Mouse (Mus musculus): ENCODE measurements around the gene Nostrin. TPM values are rescaled to one million over a fixed set of nuclear protein-coding genes. Genes with fewer than 3 reads are reported as not detected.
A peak's percentile ranks its signal among the peaks of the same experiment; 100 is the strongest.

Gene Nostrin
- polyA plus RNA-seq, 1 experiment from 2014 or later = 2.0 TPM

- Histone ChIP-seq H3K9ac (replicated peaks) (no peak overlapping the region), H3K4me2 (peak overlapping the region; percentile 29; the same call in 1 of the 2 replicates), H3K4me1 (peaks cover 9% of the 10 kb centered on the region), H3K4me3 (replicated peaks) (no peak overlapping the region), H3K27ac (replicated peaks) (no peak overlapping the region), H3K27me3 (replicated peaks) (no peaks in the 10 kb centered on the region), H3K36me3 (no peaks in the 10 kb centered on the region), H3K9me3 (replicated peaks) (no peaks in the 10 kb centered on the region)
- 73% methylated on average over 7 of the region's 7 CpGs for WGBS
- ATAC-seq (ENCODE audit: low FRiP score) = no peak
Observed at GRCm38 (mm10) chr2:69129425-69130210, 6.0 kb upstream of the Nostrin start.

- ATAC-seq (ENCODE audit: low FRiP score) = no peak
- 74% methylated on average over 3 of the region's 3 CpGs for WGBS
- Histone ChIP-seq H3K9me3 (replicated peaks) (no peaks in the 10 kb centered on the region), H3K27me3 (replicated peaks) (no peaks in the 10 kb centered on the region), H3K4me2 (no peak overlapping the region), H3K9ac (replicated peaks) (no peak overlapping the region), H3K4me1 (peaks cover 9% of the 10 kb centered on the region), H3K4me3 (replicated peaks) (no peak overlapping the region), H3K27ac (replicated peaks) (no peak overlapping the region), H3K36me3 (no peaks in the 10 kb centered on the region)
Observed at GRCm38 (mm10) chr2:69132046-69132445, 3.6 kb upstream of the Nostrin start.

GRCm38 (mm10) chr2:69132488-69133040, 3.0 kb upstream of the Nostrin start:
- H3K4me2 ChIP-seq = no peak overlapping the region
- peaks cover 9% of the 10 kb centered on the region for H3K4me1 ChIP-seq
- no peak for ATAC-seq (ENCODE audit: low FRiP score)
- H3K9me3 ChIP-seq (replicated peaks) = no peaks in the 10 kb centered on the region
- H3K27me3 ChIP-seq (replicated peaks) = no peaks in the 10 kb centered on the region
- no peak overlapping the region for H3K27ac ChIP-seq (replicated peaks)
- H3K4me3 ChIP-seq (replicated peaks) = no peak overlapping the region
- H3K36me3 ChIP-seq = no peaks in the 10 kb centered on the region
- 64% methylated on average over 5 of the region's 5 CpGs for WGBS
- H3K9ac ChIP-seq (replicated peaks) = no peak overlapping the region

- WGBS = 78% methylated on average over 1 of the region's 1 CpGs
- no peak for ATAC-seq (ENCODE audit: low FRiP score)
Observed at GRCm38 (mm10) chr2:69134186-69134585, 1.4 kb upstream of the Nostrin start.

GRCm38 (mm10) chr2:69134937-69135336, 663 bp upstream of the Nostrin start:
- ATAC-seq (ENCODE audit: low FRiP score) = no peak
- WGBS = 69% methylated on average over 9 of the region's 9 CpGs
- no peaks in the 10 kb centered on the region for H3K27me3 ChIP-seq (replicated peaks)
- H3K9ac ChIP-seq (replicated peaks) = no peak overlapping the region
- H3K4me3 ChIP-seq (replicated peaks) = no peak overlapping the region
- H3K4me1 ChIP-seq = no peaks in the 10 kb centered on the region
- H3K27ac ChIP-seq (replicated peaks) = no peak overlapping the region
- H3K36me3 ChIP-seq = no peaks in the 10 kb centered on the region
- H3K9me3 ChIP-seq (replicated peaks) = no peaks in the 10 kb centered on the region
- no peak overlapping the region for H3K4me2 ChIP-seq

More at GRCm38 (mm10) chr2:69134186-69134585, 1.4 kb upstream of the Nostrin start:
- Histone ChIP-seq H3K4me3 (replicated peaks) (no peak overlapping the region), H3K36me3 (no peaks in the 10 kb centered on the region), H3K27me3 (replicated peaks) (no peaks in the 10 kb centered on the region), H3K4me1 (peaks cover 4% of the 10 kb centered on the region; the same call in 1 of the 2 replicates), H3K27ac (replicated peaks) (no peak overlapping the region), H3K9me3 (replicated peaks) (no peaks in the 10 kb centered on the region), H3K9ac (replicated peaks) (no peak overlapping the region), H3K4me2 (no peak overlapping the region)

GRCm38 (mm10) chr2:69137406-69138084, 1.9 kb downstream of the Nostrin start:
- 90% methylated on average over 10 of the region's 10 CpGs for WGBS

GRCm38 (mm10) chr2:69138759-69139158, 3.2 kb downstream of the Nostrin start:
- no peak overlapping the region for H3K4me2 ChIP-seq
- H3K4me3 ChIP-seq (replicated peaks) = no peak overlapping the region
- no peak overlapping the region for H3K9ac ChIP-seq (replicated peaks)
- no peak for ATAC-seq (ENCODE audit: low FRiP score)
- H3K27ac ChIP-seq (replicated peaks) = no peak overlapping the region
- H3K27me3 ChIP-seq (replicated peaks) = no peaks in the 10 kb centered on the region
- H3K36me3 ChIP-seq = no peaks in the 10 kb centered on the region
- no peaks in the 10 kb centered on the region for H3K4me1 ChIP-seq
- 70% methylated on average over 4 of the region's 4 CpGs for WGBS
- H3K9me3 ChIP-seq (replicated peaks) = no peaks in the 10 kb centered on the region

More at GRCm38 (mm10) chr2:69137406-69138084, 1.9 kb downstream of the Nostrin start:
- H3K4me3 ChIP-seq (replicated peaks) = no peak overlapping the region
- ATAC-seq (ENCODE audit: low FRiP score) = no peak
- no peaks in the 10 kb centered on the region for H3K36me3 ChIP-seq
- H3K27me3 ChIP-seq (replicated peaks) = no peaks in the 10 kb centered on the region
- no peak overlapping the region for H3K9ac ChIP-seq (replicated peaks)
- no peak overlapping the region for H3K27ac ChIP-seq (replicated peaks)
- H3K9me3 ChIP-seq (replicated peaks) = no peaks in the 10 kb centered on the region
- H3K4me2 ChIP-seq = no peak overlapping the region
- no peaks in the 10 kb centered on the region for H3K4me1 ChIP-seq

- Histone ChIP-seq H3K4me2 (no peak overlapping the region), H3K27me3 (replicated peaks) (no peaks in the 10 kb centered on the region), H3K4me3 (replicated peaks) (no peak overlapping the region), H3K36me3 (no peaks in the 10 kb centered on the region), H3K27ac (replicated peaks) (no peak overlapping the region), H3K9me3 (replicated peaks) (no peaks in the 10 kb centered on the region), H3K9ac (replicated peaks) (no peak overlapping the region), H3K4me1 (no peaks in the 10 kb centered on the region)
- ATAC-seq (ENCODE audit: low FRiP score) = no peak
- WGBS = 75% methylated on average over 2 of the region's 2 CpGs
Observed at GRCm38 (mm10) chr2:69140215-69140614, 4.6 kb downstream of the Nostrin start.

- Histone ChIP-seq H3K36me3 (no peaks in the 10 kb centered on the region), H3K27me3 (replicated peaks) (no peaks in the 10 kb centered on the region), H3K9ac (replicated peaks) (no peak overlapping the region), H3K9me3 (replicated peaks) (no peaks in the 10 kb centered on the region), H3K4me1 (no peaks in the 10 kb centered on the region), H3K4me3 (replicated peaks) (no peak overlapping the region), H3K4me2 (no peak overlapping the region), H3K27ac (replicated peaks) (no peak overlapping the region)
- 61% methylated on average over 4 of the region's 4 CpGs for WGBS
- ATAC-seq (ENCODE audit: low FRiP score) = no peak
Observed at GRCm38 (mm10) chr2:69140816-69141215, 5.2 kb downstream of the Nostrin start.

- Histone ChIP-seq H3K9me3 (replicated peaks) (no peaks in the 10 kb centered on the region), H3K4me1 (no peaks in the 10 kb centered on the region), H3K4me2 (no peak overlapping the region), H3K9ac (replicated peaks) (no peak overlapping the region), H3K27me3 (replicated peaks) (no peaks in the 10 kb centered on the region), H3K4me3 (replicated peaks) (no peak overlapping the region), H3K36me3 (no peaks in the 10 kb centered on the region), H3K27ac (replicated peaks) (no peak overlapping the region)
- WGBS = 80% methylated on average over 3 of the region's 3 CpGs
- ATAC-seq (ENCODE audit: low FRiP score) = no peak
Observed at GRCm38 (mm10) chr2:69148691-69149090, 13.1 kb downstream of the Nostrin start.

GRCm38 (mm10) chr2:69149154-69149553, 13.6 kb downstream of the Nostrin start:
- H3K4me1 ChIP-seq = no peaks in the 10 kb centered on the region
- no peak for ATAC-seq (ENCODE audit: low FRiP score)
- no peak overlapping the region for H3K27ac ChIP-seq (replicated peaks)
- no peak overlapping the region for H3K9ac ChIP-seq (replicated peaks)
- no peak overlapping the region for H3K4me2 ChIP-seq
- no peak overlapping the region for H3K4me3 ChIP-seq (replicated peaks)
- H3K9me3 ChIP-seq (replicated peaks) = no peaks in the 10 kb centered on the region
- H3K36me3 ChIP-seq = no peaks in the 10 kb centered on the region
- no peaks in the 10 kb centered on the region for H3K27me3 ChIP-seq (replicated peaks)
- 94% methylated on average over 10 of the region's 10 CpGs for WGBS

- Histone ChIP-seq H3K4me2 (no peak overlapping the region), H3K36me3 (no peaks in the 10 kb centered on the region), H3K27ac (replicated peaks) (no peak overlapping the region), H3K9me3 (replicated peaks) (no peaks in the 10 kb centered on the region), H3K9ac (replicated peaks) (no peak overlapping the region), H3K4me3 (replicated peaks) (no peak overlapping the region), H3K27me3 (replicated peaks) (no peaks in the 10 kb centered on the region), H3K4me1 (no peaks in the 10 kb centered on the region)
- 85% methylated on average over 5 of the region's 5 CpGs for WGBS
- no peak for ATAC-seq (ENCODE audit: low FRiP score)
Observed at GRCm38 (mm10) chr2:69150841-69151240, 15.2 kb downstream of the Nostrin start.

All from neural tube, embryonic 15.5 days (tissue).